Mouse (Mus musculus) splenic B cell, adult 2 months (primary cell): ENCODE data around the gene Fam19a5.

Source experiments
- DNase-seq: peaks from one replicate; pipeline ENCODE4 v3.0.0-alpha.2; 2011; ENCODE audit warnings: low read depth, low spot score
- H3K27me3 ChIP-seq: 2 replicates; pipeline ENCODE4 v1.6.1; 2012; ENCODE audit warnings: mild to moderate bottlenecking, low read length, moderate library complexity, mixed read lengths; ENCODE audit not compliant: control insufficient read depth, poor library complexity, insufficient read depth, severe bottlenecking
- H3K36me3 ChIP-seq: 2 replicates; pipeline ENCODE4 v1.6.1; 2012; ENCODE audit warnings: mild to moderate bottlenecking, low read length, moderate library complexity, mixed read lengths; ENCODE audit not compliant: control insufficient read depth, poor library complexity, insufficient read depth, severe bottlenecking

The Fam19a5 gene

DNA sequence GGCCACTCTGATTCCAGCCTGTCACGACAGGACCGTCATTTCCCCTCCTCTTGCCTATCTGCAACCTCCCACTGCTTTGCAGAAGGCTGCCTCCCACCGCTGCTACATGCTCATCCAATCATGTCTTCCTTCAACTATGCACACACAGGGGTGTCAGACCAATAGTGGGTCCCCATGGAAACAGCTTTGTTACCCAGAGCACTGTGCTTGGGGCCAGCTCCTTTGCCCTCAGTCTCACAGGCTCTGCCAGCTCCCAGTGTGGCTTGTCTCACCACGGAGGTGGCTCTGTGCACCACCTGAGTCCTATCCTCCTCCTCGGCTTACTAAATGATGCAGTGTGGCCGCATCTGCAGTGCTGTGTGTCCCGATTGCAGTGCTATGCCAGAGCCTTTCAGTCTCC is 123.3 kb downstream of the Fam19a5 start:
- no peaks in the 10 kb centered on the region for H3K36me3 ChIP-seq
- DNase-seq, result no peak
- H3K27me3 ChIP-seq, result no peaks in the 10 kb centered on the region

DNA sequence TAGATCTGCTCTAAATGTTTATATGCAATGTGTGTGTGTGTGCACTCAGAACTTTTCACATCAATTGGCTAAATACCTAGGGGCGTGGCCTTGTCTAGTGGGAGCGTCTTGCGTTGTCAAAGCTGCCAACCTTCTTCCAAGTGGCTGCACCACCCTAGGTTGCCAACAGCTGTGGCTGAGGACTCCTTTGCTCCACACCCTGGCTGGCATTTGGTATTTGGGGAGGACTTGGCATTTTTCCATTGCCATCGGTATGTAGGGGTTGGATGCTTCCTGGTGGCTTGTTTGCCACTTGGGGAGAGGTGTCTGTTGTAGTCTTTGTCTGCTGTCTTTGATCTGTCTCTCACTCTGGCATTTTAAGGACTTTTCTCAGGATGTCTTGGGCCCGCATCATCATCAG is 124.0 kb downstream of the Fam19a5 start:
- no peak for DNase-seq
- H3K27me3 ChIP-seq, result no peaks in the 10 kb centered on the region
- H3K36me3 ChIP-seq, result no peaks in the 10 kb centered on the region

DNA sequence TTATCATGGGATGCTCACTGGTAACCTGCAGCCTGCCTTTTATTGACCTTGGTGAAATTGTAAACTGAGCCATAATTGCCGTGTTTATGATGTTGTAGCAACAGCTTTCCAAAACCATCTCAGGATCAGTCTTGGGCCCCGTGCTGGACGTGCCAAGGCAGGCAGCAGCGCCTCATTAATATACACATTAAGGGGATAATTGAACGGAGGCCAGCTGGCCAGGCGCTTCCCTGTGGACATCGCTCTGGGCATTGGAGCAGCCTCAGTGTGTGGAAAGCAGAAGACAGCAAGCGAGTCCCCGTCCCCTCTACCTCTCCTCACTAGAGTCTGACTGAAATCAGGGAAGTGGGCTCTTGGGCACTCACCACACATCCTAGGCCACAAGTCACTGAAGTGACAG is 127.8 kb downstream of the Fam19a5 start:
- DNase-seq, result no peak
- no peaks in the 10 kb centered on the region for H3K27me3 ChIP-seq
- H3K36me3 ChIP-seq, result no peaks in the 10 kb centered on the region

DNA sequence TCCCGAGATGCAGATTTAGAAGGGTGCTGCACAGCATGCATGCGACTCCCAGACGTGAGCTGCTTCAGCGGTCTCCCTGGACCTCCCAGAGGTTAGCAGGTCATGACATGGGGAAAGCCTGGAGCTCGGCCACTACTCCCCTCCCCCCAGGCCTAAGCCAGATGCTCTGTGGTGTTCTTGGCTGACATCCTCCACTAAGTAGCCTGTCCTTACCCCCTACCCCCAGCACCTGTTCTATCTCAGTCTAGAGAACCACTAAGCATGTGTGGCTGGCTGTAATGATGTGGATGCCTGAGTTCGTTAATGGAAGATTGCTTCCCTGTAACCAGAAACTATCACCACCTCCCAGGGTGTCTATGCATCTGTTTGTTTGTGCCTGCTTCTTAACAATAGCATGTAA is 134.6 kb downstream of the Fam19a5 start:
- Histone ChIP-seq H3K27me3 (no peaks in the 10 kb centered on the region), H3K36me3 (no peaks in the 10 kb centered on the region)
- DNase-seq, result no peak

DNA sequence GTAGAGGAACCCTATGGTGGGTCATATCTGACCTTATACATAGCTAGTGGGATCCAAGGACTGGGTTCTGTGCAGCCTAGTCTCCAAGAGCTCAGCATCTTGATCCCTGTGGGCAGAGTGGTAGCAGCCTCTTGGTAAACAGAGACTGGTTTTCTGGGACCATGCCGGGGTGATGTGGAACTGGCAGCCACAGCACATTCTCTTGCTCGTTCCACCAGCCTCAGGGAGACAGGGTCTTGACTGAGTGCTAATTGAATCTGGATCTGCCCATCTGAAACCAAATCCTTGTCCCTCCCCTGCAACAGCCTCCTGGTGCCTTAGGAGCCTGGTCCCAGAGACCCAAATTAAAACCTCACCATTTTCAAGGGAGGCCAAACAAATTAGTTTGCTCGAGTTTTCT is 138.3 kb downstream of the Fam19a5 start:
- no peaks in the 10 kb centered on the region for H3K36me3 ChIP-seq
- no peaks in the 10 kb centered on the region for H3K27me3 ChIP-seq
- no peak for DNase-seq

DNA sequence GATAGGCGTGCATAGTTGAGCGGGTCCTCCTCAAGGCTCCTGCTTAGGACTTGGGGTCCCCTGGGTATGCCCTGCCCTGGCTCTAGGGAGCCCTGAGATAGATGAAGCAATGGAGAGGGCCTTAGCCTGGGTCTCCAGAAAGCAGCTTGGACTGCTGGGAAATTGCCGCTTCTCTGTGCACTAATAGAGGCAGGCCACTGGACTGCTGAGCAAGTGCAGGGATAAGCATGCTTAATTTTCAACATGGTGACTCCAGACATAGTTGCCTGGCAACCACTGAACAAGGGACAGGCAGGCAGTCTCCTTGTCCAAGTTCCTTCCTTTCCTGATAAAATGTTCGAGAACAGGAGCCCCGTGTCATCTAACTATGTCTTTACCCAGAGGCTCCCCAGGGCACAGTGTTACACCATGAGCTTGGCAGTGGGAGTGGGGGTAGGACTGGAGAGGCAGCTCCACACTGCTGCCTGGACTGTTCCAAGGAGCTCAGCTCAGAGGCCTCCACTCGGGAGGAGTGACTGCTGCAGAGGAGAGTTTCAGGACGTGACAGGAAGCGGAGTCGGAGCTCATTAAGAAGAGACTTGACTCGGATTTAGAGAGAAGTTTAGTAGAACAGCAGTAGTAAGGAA is 142.4 kb downstream of the Fam19a5 start:
- no peak for DNase-seq
- Histone ChIP-seq H3K27me3 (no peaks in the 10 kb centered on the region), H3K36me3 (no peaks in the 10 kb centered on the region)

DNA sequence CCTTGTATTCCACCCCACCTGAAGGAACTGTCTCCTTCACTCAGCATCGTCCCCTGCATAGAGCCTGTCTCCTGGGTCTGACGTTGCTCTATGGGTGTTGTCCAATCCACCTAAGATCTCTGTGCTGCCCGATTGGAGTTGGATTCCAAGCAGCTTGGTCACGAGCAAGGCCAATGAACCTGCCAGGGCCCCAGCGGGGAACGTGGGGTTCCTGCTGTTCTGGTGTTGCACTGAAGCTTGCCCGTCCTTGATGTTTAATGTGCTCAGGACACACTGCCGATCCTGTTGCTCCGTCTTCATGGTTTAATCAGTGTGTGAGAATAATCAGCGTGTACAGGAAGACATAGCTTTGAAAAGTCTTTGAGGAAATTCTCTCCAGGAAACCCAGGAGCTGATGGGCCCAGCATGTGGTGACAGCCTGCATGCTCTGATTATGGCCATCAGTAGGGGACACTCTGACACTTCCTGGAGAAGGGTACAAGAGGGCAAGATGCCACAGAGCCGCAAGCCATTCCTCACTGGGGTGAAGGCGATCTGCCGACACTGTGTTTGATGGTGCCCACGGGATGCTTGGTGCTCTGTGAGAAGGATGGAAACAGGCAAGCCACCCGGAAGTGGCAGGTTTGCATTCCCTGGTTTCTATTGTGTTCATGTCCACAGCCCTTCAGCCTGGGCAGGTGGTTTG is 147.3 kb downstream of the Fam19a5 start:
- no peaks in the 10 kb centered on the region for H3K36me3 ChIP-seq
- no peaks in the 10 kb centered on the region for H3K27me3 ChIP-seq
- no peak for DNase-seq

DNA sequence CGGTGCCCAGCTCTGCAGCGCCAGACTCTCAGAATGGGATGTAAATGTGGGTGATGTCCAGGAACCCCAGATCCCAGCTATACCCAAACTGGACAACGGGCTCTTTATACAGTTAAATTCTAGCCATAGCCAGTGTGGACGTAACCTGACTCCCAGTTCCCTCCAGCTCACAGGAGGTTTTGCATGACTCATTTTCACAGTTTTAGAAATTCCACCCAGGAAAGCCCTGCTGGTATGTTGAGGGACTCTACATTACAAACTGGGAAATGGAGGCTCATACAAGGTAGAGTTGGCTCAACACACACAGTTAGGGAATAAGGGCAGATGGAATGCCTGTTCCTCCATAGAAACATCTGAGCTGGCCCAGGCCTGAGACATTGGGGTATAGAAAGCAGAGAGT is 147.9 kb downstream of the Fam19a5 start:
- H3K36me3 ChIP-seq, result no peaks in the 10 kb centered on the region
- no peaks in the 10 kb centered on the region for H3K27me3 ChIP-seq
- DNase-seq, result no peak

DNA sequence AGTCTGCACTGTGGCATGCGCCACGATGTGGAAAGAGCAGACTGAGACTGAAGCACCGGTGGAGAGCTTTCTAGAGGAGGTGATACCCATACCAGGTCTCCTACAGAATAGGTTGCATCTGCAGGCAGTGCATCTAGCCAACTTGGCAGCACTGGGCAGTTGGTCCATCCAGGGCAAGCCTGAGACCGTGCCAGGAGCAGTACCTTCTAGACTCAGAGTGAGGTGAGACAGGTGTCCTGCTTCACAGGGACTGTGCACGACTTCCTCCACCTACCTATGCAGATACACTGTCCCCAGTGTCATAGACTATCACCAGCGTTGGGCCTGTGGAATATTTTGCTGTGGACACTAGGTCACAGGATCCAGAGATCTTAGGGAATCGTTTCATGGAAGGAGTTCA is 148.3 kb downstream of the Fam19a5 start:
- DNase-seq, result no peak
- Histone ChIP-seq H3K36me3 (no peaks in the 10 kb centered on the region), H3K27me3 (no peaks in the 10 kb centered on the region)

DNA sequence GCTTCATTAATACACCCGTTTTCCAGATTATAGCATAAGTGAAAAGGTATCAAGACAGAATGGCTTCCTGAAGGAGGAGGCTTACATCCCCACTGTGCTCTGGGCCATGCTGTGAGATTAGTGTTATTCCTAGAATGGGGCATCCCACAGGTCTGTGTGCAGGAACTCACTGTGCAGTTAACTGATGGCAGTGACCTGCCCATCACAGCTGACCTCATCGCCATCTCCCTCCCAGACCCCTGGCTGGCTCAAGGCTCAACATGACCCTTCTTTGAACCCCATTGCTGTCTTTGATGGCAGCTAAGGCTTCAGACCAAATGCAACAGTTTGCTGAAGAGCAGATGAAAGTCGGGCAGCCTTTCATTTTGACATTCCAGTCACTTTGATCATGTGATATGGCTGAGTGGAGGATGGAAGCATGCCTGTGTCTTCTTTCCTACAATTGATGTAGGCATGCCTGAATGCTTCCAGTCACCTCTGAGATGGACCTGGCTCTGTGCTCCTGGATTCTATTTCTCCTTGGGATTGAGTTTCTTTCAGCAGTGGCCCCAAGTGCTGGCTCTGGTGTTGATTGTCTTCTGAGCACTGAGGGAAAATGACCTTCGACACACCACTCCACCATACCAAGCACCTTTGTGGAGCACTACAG is 148.9 kb downstream of the Fam19a5 start:
- Histone ChIP-seq H3K27me3 (no peaks in the 10 kb centered on the region), H3K36me3 (no peaks in the 10 kb centered on the region)
- no peak for DNase-seq

DNA sequence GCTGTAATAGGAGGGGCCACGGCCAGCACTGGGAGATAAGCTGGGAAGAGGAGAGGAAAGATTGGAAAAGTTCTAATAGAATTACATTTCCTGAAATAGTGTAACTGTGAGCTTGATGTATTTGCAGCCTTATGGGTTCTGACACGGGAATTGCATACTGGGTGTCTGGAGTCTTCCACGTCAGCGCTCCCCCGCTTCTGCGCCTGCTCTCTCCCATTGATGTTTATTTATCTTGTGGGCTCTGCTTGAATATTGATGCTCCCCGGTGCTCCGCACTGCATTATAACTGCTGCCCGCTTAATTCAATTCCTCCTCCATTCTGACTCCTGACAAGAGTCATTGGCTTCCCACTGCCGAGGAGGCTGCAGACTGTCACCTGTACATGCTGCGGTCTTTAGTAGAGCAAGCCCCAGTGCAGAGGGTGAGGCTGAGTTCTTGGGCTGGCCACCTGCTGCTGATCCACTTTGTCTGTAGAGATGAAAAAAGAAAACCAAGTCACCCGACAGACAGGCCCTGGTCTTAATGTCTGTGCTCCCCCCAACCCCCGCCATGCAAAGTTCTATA is 153.4 kb downstream of the Fam19a5 start:
- H3K36me3 ChIP-seq, result no peaks in the 10 kb centered on the region
- no peaks in the 10 kb centered on the region for H3K27me3 ChIP-seq
- DNase-seq, result no peak

DNA sequence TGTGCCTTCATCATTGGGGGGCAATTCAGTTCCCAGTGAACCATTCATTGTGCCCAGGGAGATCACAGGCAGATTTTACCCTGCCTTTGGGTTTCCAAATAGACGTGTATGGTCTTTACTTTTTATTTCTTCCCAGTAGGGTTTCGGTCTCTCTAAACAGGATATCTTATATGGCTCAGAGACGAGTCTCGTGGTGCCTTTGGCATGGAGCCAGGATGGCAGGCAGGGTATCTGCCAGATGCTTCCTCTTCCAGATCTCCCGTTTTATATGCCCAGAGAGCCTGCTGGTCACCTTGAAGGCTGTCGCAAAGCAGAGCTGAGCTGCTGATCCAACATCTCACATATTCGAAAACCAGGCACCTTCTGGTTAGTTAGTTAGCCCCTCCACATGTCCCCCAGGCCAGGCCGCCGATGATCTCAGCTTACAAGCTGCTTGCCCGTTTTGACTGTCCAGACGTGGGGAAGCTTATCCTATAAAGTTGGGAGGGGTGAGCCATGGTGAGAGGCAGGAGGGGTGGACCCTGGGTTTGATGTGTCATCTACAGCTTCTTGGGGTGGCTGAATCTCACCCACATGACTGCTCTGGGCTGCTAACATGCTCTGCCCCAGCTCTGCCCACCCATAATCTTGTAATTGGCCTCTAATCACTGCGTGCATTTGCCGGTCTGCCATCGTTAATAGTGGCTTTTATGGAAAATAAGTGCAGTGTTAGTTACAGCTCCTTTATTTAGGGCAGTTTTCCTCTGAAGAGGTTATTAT is 154.6 kb downstream of the Fam19a5 start:
- H3K27me3 ChIP-seq, result no peaks in the 10 kb centered on the region
- no peak for DNase-seq
- H3K36me3 ChIP-seq, result no peaks in the 10 kb centered on the region

DNA sequence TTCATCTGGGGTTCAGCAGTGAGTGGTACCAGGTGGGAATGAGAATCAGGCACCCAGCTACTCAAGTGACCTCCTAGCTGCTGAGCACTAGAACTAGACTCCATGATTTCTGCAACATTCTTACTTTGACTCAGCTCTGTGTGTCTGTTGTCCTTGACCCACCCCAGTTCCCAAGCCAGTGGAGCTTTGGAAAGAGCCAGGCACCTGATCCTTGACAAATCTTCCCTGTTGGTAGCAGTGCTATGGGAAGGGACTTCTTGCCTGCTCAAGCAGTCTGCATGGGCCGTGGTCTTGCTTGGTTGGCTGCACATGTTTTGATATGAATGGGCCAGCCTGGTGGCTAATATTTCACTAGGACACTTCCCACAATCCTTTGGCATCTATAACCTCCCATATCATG is 158.7 kb downstream of the Fam19a5 start:
- Histone ChIP-seq H3K36me3 (no peaks in the 10 kb centered on the region), H3K27me3 (no peaks in the 10 kb centered on the region)
- no peak for DNase-seq

DNA sequence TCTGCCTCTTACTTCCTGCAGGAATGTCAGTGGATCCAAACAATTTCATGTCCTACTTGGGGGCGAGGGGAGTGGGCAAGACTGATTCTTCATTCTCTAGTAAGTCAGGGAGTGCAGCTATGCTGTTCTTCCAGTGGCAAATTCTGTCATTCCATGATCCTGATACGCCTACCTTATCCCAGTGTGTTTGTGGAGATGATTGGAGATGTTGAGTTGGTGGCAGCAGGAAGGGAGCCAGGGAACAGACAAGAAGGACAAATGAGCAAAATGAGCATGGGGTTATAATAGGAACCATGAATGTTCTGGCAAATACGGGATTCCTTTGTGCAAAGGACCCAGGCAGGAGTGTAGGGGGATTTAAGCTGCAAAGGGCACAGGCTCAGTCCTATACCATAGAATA is 159.2 kb downstream of the Fam19a5 start:
- DNase-seq, result no peak
- Histone ChIP-seq H3K36me3 (no peaks in the 10 kb centered on the region), H3K27me3 (no peaks in the 10 kb centered on the region)

DNA sequence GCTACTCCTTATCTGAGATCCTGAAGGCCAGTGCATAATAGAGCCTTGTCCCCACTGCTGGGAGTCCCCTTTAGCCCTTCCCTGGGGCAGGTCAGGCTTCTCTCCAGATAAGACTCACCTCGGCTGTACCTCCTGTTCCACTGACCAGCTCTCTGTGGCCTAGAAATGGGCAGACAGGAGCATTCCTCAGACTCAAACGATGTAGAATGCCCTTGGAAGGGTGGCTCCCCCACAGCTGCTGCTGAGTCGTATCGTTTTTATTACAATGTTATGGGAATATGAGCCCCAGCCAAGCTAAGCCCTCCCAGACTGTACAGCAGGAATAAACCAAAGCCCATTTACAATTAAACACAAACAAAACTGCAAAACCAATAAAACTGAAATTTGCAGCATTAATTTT is 167.7 kb downstream of the Fam19a5 start:
- H3K27me3 ChIP-seq, result no peaks in the 10 kb centered on the region
- no peak for DNase-seq
- H3K36me3 ChIP-seq, result no peaks in the 10 kb centered on the region
